Mouse (Mus musculus): ENCODE results near the gene Fastkd3. TPM values are rescaled to one million over a fixed set of nuclear protein-coding genes. Genes with fewer than 3 reads are reported as not detected.
"Not testable (repeated sequence)": the region's sequence is repeated elsewhere in the genome, so short reads cannot be mapped to it uniquely, and the experiment has no call there.

Fastkd3 gene
- polyA plus RNA-seq (2012; rRNA removed) = 2.2 and 3.3 TPM in 2 replicates

DNA sequence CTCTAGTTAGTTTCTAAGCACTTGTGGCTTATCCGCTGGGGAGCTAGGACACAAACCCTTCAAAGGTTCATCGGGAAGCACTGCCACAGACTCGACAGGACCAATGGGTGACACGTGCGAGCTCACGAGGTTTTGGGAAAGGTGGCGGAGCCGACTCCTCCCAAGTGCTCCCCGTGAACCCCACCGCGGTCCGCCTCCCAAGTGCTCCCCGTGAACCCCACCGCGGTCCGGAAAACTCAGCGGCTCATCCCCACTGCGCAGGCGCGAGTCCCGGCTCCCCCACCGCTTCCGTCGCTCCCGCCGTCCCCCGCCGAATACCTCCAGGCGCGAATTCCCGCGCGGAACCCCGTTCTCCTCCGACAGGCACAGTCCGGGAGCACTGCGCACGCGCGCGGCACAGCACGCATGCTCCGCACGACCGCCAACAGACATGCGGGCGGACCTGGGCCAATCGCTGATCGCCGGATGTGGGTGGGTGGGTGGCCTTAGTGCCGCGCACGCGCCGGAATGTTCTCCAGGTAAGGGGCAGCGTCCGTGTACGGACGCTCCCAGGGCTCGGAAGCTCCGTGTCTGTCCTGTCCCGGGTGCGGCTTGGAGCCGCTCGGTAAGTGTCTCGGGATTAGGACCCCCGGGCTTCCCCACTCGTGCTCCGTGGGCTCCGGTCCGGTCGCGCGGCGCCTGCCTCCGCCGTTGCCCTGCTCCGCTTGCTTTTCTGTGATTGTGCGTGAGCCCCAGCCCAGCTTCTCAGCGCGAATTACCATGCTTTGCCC lies at the start of gene Fastkd3, which contains the start of gene Mtrr:
Gene Fastkd3 (plus strand): TSS at position 488 of the 770 bp plus-strand sequence.
Gene Mtrr (minus strand): TSS at position 403 of the 770 bp plus-strand sequence.
- peaks cover 21% of the 10 kb centered on the region for H3K36me3 ChIP-seq (ENCODE audit: control insufficient read depth, insufficient read depth, low read length)
- peak within 1 kb of the TSS; percentile 71 for H3K4me3 ChIP-seq (ENCODE audit: low read depth, low read length)
- no peaks in the 10 kb centered on the region for H3K4me1 ChIP-seq (ENCODE audit: control insufficient read depth, insufficient read depth, insufficient read length, low read length)
- no peaks in the 10 kb centered on the region for H3K27me3 ChIP-seq (ENCODE audit: control insufficient read depth, insufficient read depth, low read length)
- H3K27ac ChIP-seq (ENCODE audit: insufficient read depth, low read depth, low read length) = peak within 1 kb of the TSS; percentile 26; the same call in 1 of the 2 replicates
- WGBS = under 1% methylated on average over 81 of the region's 81 CpGs
- TF ChIP-seq POLR2A (IDR thresholded peaks at IDR 0.05; ENCODE audit: low read depth, low read length) = peak; percentile 45; the same call in 1 of the 2 replicates
- TF ChIP-seq CTCF (IDR thresholded peaks at IDR 0.05; ENCODE audit: extremely low read depth, insufficient read length, insufficient replicate concordance, low read depth, low read length) = no peak

DNA sequence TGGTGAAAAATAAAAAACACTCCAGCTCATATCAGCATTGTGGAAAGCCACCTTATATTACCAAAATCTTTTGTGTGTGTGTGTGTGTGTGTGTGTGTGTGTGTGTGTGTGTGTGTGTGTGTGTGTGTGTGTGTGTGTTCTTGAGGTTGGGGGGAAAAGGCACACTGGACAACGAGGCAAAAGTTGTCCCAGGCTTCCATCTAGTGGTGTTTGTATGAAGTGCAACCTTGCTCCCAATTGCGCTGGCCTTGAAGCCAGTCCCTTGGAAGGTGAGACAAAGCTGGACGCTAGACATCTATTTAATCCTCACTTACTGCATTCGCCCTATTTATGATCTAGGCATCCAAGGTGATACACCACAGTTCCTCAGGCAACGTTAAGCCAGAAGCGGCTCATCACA lies 28.6 kb upstream of the Fastkd3 start:
- H3K27ac ChIP-seq (ENCODE audit: insufficient read depth, low read depth, low read length) = not testable (repeated sequence)
- 25% methylated on average over 5 of the region's 6 CpGs for WGBS

DNA sequence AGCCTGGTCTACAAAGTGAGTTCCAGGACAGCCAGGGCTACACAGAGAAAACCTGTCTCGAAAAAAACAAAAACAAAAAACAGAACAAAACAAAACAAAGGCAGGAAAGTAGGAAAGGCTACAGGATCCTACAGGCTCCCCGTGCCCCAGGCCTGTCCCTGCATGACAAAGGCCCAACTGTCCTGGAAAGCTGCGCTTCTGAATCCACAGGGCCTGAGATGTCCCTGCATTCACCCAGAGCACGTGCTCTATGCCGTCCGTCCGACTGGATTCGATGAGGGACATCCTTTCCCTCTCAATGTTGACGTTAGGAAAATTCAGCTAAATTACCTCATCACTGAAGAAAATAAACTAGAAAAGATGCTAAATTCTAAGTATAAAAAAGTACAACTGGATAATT lies 13.9 kb upstream of the Fastkd3 start:
- TF ChIP-seq CTCF (IDR thresholded peaks at IDR 0.05; ENCODE audit: extremely low read depth, insufficient read length, insufficient replicate concordance, low read depth, low read length) (no peak), POLR2A (IDR thresholded peaks at IDR 0.05; ENCODE audit: low read depth, low read length) (no peak)
- Histone ChIP-seq H3K27me3 (ENCODE audit: control insufficient read depth, insufficient read depth, low read length) (no peaks in the 10 kb centered on the region), H3K4me1 (ENCODE audit: control insufficient read depth, insufficient read depth, insufficient read length, low read length) (no peaks in the 10 kb centered on the region; the same call in 1 of the 2 replicates), H3K36me3 (ENCODE audit: control insufficient read depth, insufficient read depth, low read length) (peaks cover 44% of the 10 kb centered on the region), H3K4me3 (ENCODE audit: low read depth, low read length) (no peak overlapping the region), H3K27ac (ENCODE audit: insufficient read depth, low read depth, low read length) (no peak overlapping the region)
- 96% methylated on average over 9 of the region's 9 CpGs for WGBS

More for the DNA sequence above, 28.6 kb upstream of the Fastkd3 start:
- not testable (repeated sequence) for H3K4me1 ChIP-seq (ENCODE audit: control insufficient read depth, insufficient read depth, insufficient read length, low read length); H3K36me3 ChIP-seq (ENCODE audit: control insufficient read depth, insufficient read depth, low read length); H3K4me3 ChIP-seq (ENCODE audit: low read depth, low read length); H3K27me3 ChIP-seq (ENCODE audit: control insufficient read depth, insufficient read depth, low read length)

DNA sequence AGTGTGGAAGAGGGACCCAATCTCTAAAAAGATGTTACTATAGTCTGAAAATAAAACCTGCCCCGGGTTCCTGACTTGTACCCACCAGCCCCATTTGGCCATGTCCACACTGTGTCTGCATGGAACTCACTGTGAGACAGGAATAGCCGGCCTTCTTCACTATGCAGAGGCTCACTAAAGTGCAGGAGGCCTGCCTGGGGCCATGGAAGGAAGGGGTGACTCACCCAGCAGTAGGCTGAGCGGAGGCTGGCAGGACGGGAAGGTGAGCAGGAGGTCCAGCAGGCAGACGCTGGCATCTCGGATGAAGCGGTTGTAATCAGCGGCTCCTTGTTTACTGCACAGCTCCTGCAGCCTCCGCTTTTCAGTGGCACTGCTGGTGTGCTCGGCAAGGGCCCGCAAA lies 13.5 kb upstream of the Fastkd3 start:
- WGBS = 92% methylated on average over 11 of the region's 11 CpGs
- Histone ChIP-seq H3K27me3 (ENCODE audit: control insufficient read depth, insufficient read depth, low read length) (no peaks in the 10 kb centered on the region), H3K4me3 (ENCODE audit: low read depth, low read length) (no peak overlapping the region), H3K27ac (ENCODE audit: insufficient read depth, low read depth, low read length) (no peak overlapping the region), H3K36me3 (ENCODE audit: control insufficient read depth, insufficient read depth, low read length) (peaks cover 44% of the 10 kb centered on the region), H3K4me1 (ENCODE audit: control insufficient read depth, insufficient read depth, insufficient read length, low read length) (no peaks in the 10 kb centered on the region; the same call in 1 of the 2 replicates)
- TF ChIP-seq CTCF (IDR thresholded peaks at IDR 0.05; ENCODE audit: extremely low read depth, insufficient read length, insufficient replicate concordance, low read depth, low read length) (no peak), POLR2A (IDR thresholded peaks at IDR 0.05; ENCODE audit: low read depth, low read length) (no peak)

DNA sequence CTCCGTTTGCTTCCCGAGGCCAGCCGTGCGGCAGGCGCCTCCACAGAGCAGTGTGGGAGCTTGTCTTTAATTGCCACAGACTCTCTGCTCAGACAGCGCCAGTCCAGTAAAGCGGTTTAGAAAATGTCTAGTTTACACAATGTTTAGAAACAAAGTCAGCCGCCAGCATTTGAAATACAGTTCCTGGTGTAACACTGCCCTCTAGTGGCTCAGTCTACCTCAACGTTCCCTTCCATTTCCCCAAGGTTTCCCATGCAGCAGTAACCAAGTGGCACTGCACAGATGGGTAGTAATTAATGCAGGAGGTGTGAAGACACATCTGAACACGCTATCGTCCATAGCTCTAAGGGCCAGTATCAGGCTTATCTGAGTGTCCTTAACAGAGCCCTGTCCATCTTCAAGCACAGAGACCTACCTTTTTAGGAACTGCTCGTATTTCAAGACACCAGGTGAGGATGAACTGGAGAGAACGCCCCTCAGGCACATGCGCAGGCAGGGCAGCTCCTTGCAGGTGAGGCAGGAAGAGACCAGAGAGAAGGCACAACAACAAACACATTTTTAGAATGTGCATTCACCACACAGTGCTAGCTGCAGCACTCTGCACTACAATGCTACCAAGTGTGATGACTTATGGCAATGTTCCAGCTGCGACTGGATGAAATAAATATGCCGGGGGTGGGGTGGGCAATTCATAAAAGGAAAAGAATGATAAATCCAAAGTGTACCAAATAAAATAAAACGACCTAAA lies 12.3 kb upstream of the Fastkd3 start:
- peaks cover 36% of the 10 kb centered on the region for H3K36me3 ChIP-seq (ENCODE audit: control insufficient read depth, insufficient read depth, low read length)
- no peak overlapping the region for H3K4me3 ChIP-seq (ENCODE audit: low read depth, low read length)
- no peaks in the 10 kb centered on the region; the same call in 1 of the 2 replicates for H3K4me1 ChIP-seq (ENCODE audit: control insufficient read depth, insufficient read depth, insufficient read length, low read length)
- H3K27me3 ChIP-seq (ENCODE audit: control insufficient read depth, insufficient read depth, low read length) = no peaks in the 10 kb centered on the region
- H3K27ac ChIP-seq (ENCODE audit: insufficient read depth, low read depth, low read length) = no peak overlapping the region
- WGBS = 59% methylated on average over 17 of the region's 17 CpGs
- TF ChIP-seq CTCF (IDR thresholded peaks at IDR 0.05; ENCODE audit: extremely low read depth, insufficient read length, insufficient replicate concordance, low read depth, low read length) = peak; percentile 65; the same call in 1 of the 2 replicates
- no peak for TF ChIP-seq POLR2A (IDR thresholded peaks at IDR 0.05; ENCODE audit: low read depth, low read length)

DNA sequence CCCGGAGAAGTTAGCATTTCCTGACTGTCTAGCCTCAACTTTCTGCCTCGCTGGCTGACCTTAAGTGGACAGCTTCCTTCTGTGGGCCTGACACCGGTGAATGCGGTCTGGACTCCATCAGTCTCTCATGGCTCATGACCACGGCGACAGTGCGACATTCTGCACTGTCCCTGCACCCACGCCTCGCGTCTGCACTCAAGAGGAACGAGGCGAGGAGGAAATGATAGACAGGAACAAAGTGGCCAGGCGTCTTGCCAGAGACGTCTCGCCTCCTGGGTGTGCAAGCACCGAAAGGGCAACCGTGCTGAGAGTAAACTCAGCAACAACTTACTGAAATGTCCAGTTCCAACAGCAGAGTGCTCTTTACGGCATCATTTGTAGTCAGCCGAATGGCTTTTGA lies 9.8 kb upstream of the Fastkd3 start:
- Histone ChIP-seq H3K27me3 (ENCODE audit: control insufficient read depth, insufficient read depth, low read length) (no peaks in the 10 kb centered on the region), H3K27ac (ENCODE audit: insufficient read depth, low read depth, low read length) (no peak overlapping the region), H3K36me3 (ENCODE audit: control insufficient read depth, insufficient read depth, low read length) (peaks cover 22% of the 10 kb centered on the region), H3K4me3 (ENCODE audit: low read depth, low read length) (no peak overlapping the region), H3K4me1 (ENCODE audit: control insufficient read depth, insufficient read depth, insufficient read length, low read length) (no peaks in the 10 kb centered on the region; the same call in 1 of the 2 replicates)
- WGBS = 80% methylated on average over 19 of the region's 19 CpGs
- TF ChIP-seq POLR2A (IDR thresholded peaks at IDR 0.05; ENCODE audit: low read depth, low read length) = no peak
- TF ChIP-seq CTCF (IDR thresholded peaks at IDR 0.05; ENCODE audit: extremely low read depth, insufficient read length, insufficient replicate concordance, low read depth, low read length) = no peak

Measured in small intestine, adult 2 months (tissue).